Mouse (Mus musculus): Measurements from ENCODE around the gene Vil1. TPM values are rescaled to one million over a fixed set of nuclear protein-coding genes. Genes with fewer than 3 reads are reported as not detected.

Vil1 gene
- polyA plus RNA-seq, 1 experiment, result 0.74 TPM

GRCm38 (mm10) chr1:74390924-74391748 lies 18.0 kb upstream of the Vil1 start, which contains the start of gene Ctdsp1:
Gene Ctdsp1 (plus strand): TSS chr1:74391509.
- H3K4me3 ChIP-seq (ENCODE audit: control insufficient read depth, insufficient read depth, low read length), result peak within 1 kb of the TSS; percentile 82
- H3K27ac ChIP-seq (ENCODE audit: control insufficient read depth, insufficient read depth, low read length), result peak within 1 kb of the TSS; percentile 30
- H3K36me3 ChIP-seq (ENCODE audit: control insufficient read depth, insufficient read depth, low read length), result peaks cover 7% of the 10 kb centered on the region
- peaks cover 40% of the 10 kb centered on the region for H3K4me1 ChIP-seq (replicated peaks; ENCODE audit: control insufficient read depth, insufficient read depth, low read length)
- no peaks in the 10 kb centered on the region for H3K27me3 ChIP-seq (ENCODE audit: control insufficient read depth, insufficient read depth, low read length)
- 3% methylated on average over 50 of the region's 51 CpGs for WGBS
- peak; percentile 22; the same call in 1 of the 2 replicates for TF ChIP-seq POLR2A (IDR thresholded peaks at IDR 0.05; ENCODE audit: control insufficient read depth, extremely low read depth, insufficient read depth, low read length, poor library complexity)
- TF ChIP-seq CTCF (IDR thresholded peaks at IDR 0.05; ENCODE audit: borderline replicate concordance, control insufficient read depth, extremely low read depth, insufficient read depth, low read length, poor library complexity), result peak; percentile 44; the same call in 1 of the 2 replicates
- peak; percentile 94 for DNase-seq

- TF ChIP-seq CTCF (IDR thresholded peaks at IDR 0.05; ENCODE audit: borderline replicate concordance, control insufficient read depth, extremely low read depth, insufficient read depth, low read length, poor library complexity) (no peak), POLR2A (IDR thresholded peaks at IDR 0.05; ENCODE audit: control insufficient read depth, extremely low read depth, insufficient read depth, low read length, poor library complexity) (peak; percentile 41; the same call in 1 of the 2 replicates)
- Histone ChIP-seq H3K4me3 (ENCODE audit: control insufficient read depth, insufficient read depth, low read length) (peak overlapping the region; percentile 82), H3K27ac (ENCODE audit: control insufficient read depth, insufficient read depth, low read length) (peak overlapping the region; percentile 29), H3K4me1 (replicated peaks; ENCODE audit: control insufficient read depth, insufficient read depth, low read length) (peaks cover 36% of the 10 kb centered on the region), H3K36me3 (ENCODE audit: control insufficient read depth, insufficient read depth, low read length) (peaks cover 7% of the 10 kb centered on the region), H3K27me3 (ENCODE audit: control insufficient read depth, insufficient read depth, low read length) (no peaks in the 10 kb centered on the region)
- WGBS, result under 1% methylated on average over 62 of the region's 63 CpGs
- peak; percentile 81 for DNase-seq
Observed at GRCm38 (mm10) chr1:74391844-74392441, 17.2 kb upstream of the Vil1 start.

GRCm38 (mm10) chr1:74392446-74392994 lies 16.7 kb upstream of the Vil1 start:
- Histone ChIP-seq H3K36me3 (ENCODE audit: control insufficient read depth, insufficient read depth, low read length) (peaks cover 7% of the 10 kb centered on the region), H3K27me3 (ENCODE audit: control insufficient read depth, insufficient read depth, low read length) (no peaks in the 10 kb centered on the region), H3K27ac (ENCODE audit: control insufficient read depth, insufficient read depth, low read length) (no peak overlapping the region; the same call in 1 of the 2 replicates), H3K4me3 (ENCODE audit: control insufficient read depth, insufficient read depth, low read length) (peak overlapping the region; percentile 82), H3K4me1 (replicated peaks; ENCODE audit: control insufficient read depth, insufficient read depth, low read length) (peaks cover 34% of the 10 kb centered on the region)
- no peak for DNase-seq
- 8% methylated on average over 16 of the region's 16 CpGs for WGBS
- no peak for TF ChIP-seq POLR2A (IDR thresholded peaks at IDR 0.05; ENCODE audit: control insufficient read depth, extremely low read depth, insufficient read depth, low read length, poor library complexity)
- no peak for TF ChIP-seq CTCF (IDR thresholded peaks at IDR 0.05; ENCODE audit: borderline replicate concordance, control insufficient read depth, extremely low read depth, insufficient read depth, low read length, poor library complexity)

DNA sequence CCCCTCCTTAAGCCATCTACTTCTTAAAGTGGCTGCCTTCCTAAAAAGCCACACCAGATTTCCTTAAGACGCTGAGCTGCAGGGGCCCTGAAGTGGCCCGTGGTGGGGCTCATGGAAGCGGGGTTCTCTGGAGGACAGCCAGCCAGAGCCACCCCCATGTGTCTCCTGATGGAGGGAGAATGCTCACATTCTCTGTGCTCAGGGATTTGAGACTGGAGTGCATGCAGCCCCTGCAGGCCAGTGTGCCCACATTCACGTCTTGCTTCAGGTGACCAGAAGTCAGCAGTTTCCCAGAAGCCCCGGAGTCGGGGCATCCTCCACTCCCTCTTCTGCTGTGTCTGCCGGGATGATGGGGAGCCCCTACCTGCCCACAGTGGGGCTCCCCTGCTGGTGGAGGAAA lies 16.2 kb upstream of the Vil1 start:
- peaks cover 37% of the 10 kb centered on the region for H3K4me1 ChIP-seq (replicated peaks; ENCODE audit: control insufficient read depth, insufficient read depth, low read length)
- no peak overlapping the region; the same call in 1 of the 2 replicates for H3K27ac ChIP-seq (ENCODE audit: control insufficient read depth, insufficient read depth, low read length)
- H3K27me3 ChIP-seq (ENCODE audit: control insufficient read depth, insufficient read depth, low read length), result no peaks in the 10 kb centered on the region
- peak overlapping the region; percentile 82; the same call in 1 of the 2 replicates for H3K4me3 ChIP-seq (ENCODE audit: control insufficient read depth, insufficient read depth, low read length)
- TF ChIP-seq POLR2A (IDR thresholded peaks at IDR 0.05; ENCODE audit: control insufficient read depth, extremely low read depth, insufficient read depth, low read length, poor library complexity), result no peak
- DNase-seq, result no peak
- peaks cover 7% of the 10 kb centered on the region for H3K36me3 ChIP-seq (ENCODE audit: control insufficient read depth, insufficient read depth, low read length)
- 53% methylated on average over 7 of the region's 7 CpGs for WGBS

GRCm38 (mm10) chr1:74393697-74394096 lies 15.5 kb upstream of the Vil1 start:
- Histone ChIP-seq H3K4me1 (replicated peaks; ENCODE audit: control insufficient read depth, insufficient read depth, low read length) (peaks cover 39% of the 10 kb centered on the region), H3K27me3 (ENCODE audit: control insufficient read depth, insufficient read depth, low read length) (no peaks in the 10 kb centered on the region), H3K36me3 (ENCODE audit: control insufficient read depth, insufficient read depth, low read length) (peaks cover 7% of the 10 kb centered on the region), H3K27ac (ENCODE audit: control insufficient read depth, insufficient read depth, low read length) (no peak overlapping the region), H3K4me3 (ENCODE audit: control insufficient read depth, insufficient read depth, low read length) (no peak overlapping the region)
- DNase-seq, result no peak
- no peak for TF ChIP-seq CTCF (IDR thresholded peaks at IDR 0.05; ENCODE audit: borderline replicate concordance, control insufficient read depth, extremely low read depth, insufficient read depth, low read length, poor library complexity)
- TF ChIP-seq POLR2A (IDR thresholded peaks at IDR 0.05; ENCODE audit: control insufficient read depth, extremely low read depth, insufficient read depth, low read length, poor library complexity), result no peak
- 95% methylated on average over 9 of the region's 9 CpGs for WGBS

GRCm38 (mm10) chr1:74394311-74394710 lies 14.9 kb upstream of the Vil1 start:
- H3K27me3 ChIP-seq (ENCODE audit: control insufficient read depth, insufficient read depth, low read length), result no peaks in the 10 kb centered on the region
- DNase-seq, result no peak
- 96% methylated on average over 9 of the region's 9 CpGs for WGBS
- H3K36me3 ChIP-seq (ENCODE audit: control insufficient read depth, insufficient read depth, low read length), result peaks cover 7% of the 10 kb centered on the region
- no peak overlapping the region for H3K4me3 ChIP-seq (ENCODE audit: control insufficient read depth, insufficient read depth, low read length)
- TF ChIP-seq CTCF (IDR thresholded peaks at IDR 0.05; ENCODE audit: borderline replicate concordance, control insufficient read depth, extremely low read depth, insufficient read depth, low read length, poor library complexity) (no peak), POLR2A (IDR thresholded peaks at IDR 0.05; ENCODE audit: control insufficient read depth, extremely low read depth, insufficient read depth, low read length, poor library complexity) (no peak)
- H3K4me1 ChIP-seq (replicated peaks; ENCODE audit: control insufficient read depth, insufficient read depth, low read length), result peaks cover 37% of the 10 kb centered on the region
- H3K27ac ChIP-seq (ENCODE audit: control insufficient read depth, insufficient read depth, low read length), result no peak overlapping the region
